Mouse (Mus musculus): Measurements from ENCODE around the gene Inpp4b.

DNA sequence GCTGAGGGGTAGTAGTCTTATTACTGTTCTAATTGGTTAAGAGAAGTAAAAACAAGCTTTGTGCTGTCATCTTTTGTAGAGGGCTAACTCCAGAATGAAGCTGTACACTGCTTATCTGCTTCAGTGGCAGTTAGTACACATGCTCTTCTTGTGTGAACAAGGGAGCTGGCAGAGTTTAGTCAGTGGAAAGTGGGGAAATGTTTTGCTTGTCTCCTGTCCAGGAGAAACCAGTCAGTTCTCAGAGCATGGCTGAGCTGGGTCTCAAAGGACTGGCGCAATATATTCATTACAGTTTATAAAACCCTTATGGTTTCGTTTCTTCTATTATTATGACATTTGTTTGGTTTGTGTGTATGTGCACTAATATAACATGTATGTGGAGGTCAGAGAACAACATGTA lies 610.7 kb downstream of the Inpp4b start:
- TF ChIP-seq CTCF (conservative IDR thresholded peaks at IDR 0.05; ENCODE audit: insufficient read depth, insufficient read length, low read depth, low read length) (no peak), POLR2A (IDR thresholded peaks at IDR 0.05; ENCODE audit: low read depth, low read length) (no peak)
